Mouse (Mus musculus): Measurements from ENCODE around the gene Kif26b. TPM values are rescaled to one million over a fixed set of nuclear protein-coding genes. Genes with fewer than 3 reads are reported as not detected.

The Kif26b gene
- polyA plus RNA-seq, 1 experiment: 0.85 TPM

GRCm38 (mm10) chr1:178716411-178716810 is 187.5 kb downstream of the Kif26b start:
- no peak for DNase-seq (ENCODE audit: low read depth)

- DNase-seq (ENCODE audit: low read depth): no peak
Measured at GRCm38 (mm10) chr1:178720821-178721220, 191.9 kb downstream of the Kif26b start.

GRCm38 (mm10) chr1:178722793-178723192 is 193.9 kb downstream of the Kif26b start:
- DNase-seq (ENCODE audit: low read depth): no peak

GRCm38 (mm10) chr1:178725536-178725935 is 196.6 kb downstream of the Kif26b start:
- no peak for DNase-seq (ENCODE audit: low read depth)

- DNase-seq (ENCODE audit: low read depth): no peak
Measured at GRCm38 (mm10) chr1:178728256-178728655, 199.3 kb downstream of the Kif26b start.

- no peak for DNase-seq (ENCODE audit: low read depth)
Measured at GRCm38 (mm10) chr1:178730271-178730670, 201.3 kb downstream of the Kif26b start.

GRCm38 (mm10) chr1:178733035-178733434 is 204.1 kb downstream of the Kif26b start:
- DNase-seq (ENCODE audit: low read depth): no peak

- no peak for DNase-seq (ENCODE audit: low read depth)
Measured at GRCm38 (mm10) chr1:178734576-178734975, 205.7 kb downstream of the Kif26b start.

- DNase-seq (ENCODE audit: low read depth): no peak
Measured at GRCm38 (mm10) chr1:178736931-178737330, 208.0 kb downstream of the Kif26b start.

- DNase-seq (ENCODE audit: low read depth): no peak
Measured at GRCm38 (mm10) chr1:178743820-178744219, 214.9 kb downstream of the Kif26b start.

GRCm38 (mm10) chr1:178744526-178744925 is 215.6 kb downstream of the Kif26b start:
- DNase-seq (ENCODE audit: low read depth): no peak

GRCm38 (mm10) chr1:178744961-178745360 is 216.0 kb downstream of the Kif26b start:
- DNase-seq (ENCODE audit: low read depth): no peak

- no peak for DNase-seq (ENCODE audit: low read depth)
Measured at GRCm38 (mm10) chr1:178745471-178745870, 216.5 kb downstream of the Kif26b start.

GRCm38 (mm10) chr1:178747279-178748221 is 218.6 kb downstream of the Kif26b start:
- DNase-seq (ENCODE audit: low read depth): peak; percentile 63

GRCm38 (mm10) chr1:178748222-178748600 is 219.3 kb downstream of the Kif26b start:
- DNase-seq (ENCODE audit: low read depth): no peak

- no peak for DNase-seq (ENCODE audit: low read depth)
Measured at GRCm38 (mm10) chr1:178748617-178749016, 219.7 kb downstream of the Kif26b start.

GRCm38 (mm10) chr1:178749786-178750185 is 220.9 kb downstream of the Kif26b start:
- DNase-seq (ENCODE audit: low read depth): no peak

GRCm38 (mm10) chr1:178758441-178758840 is 229.5 kb downstream of the Kif26b start:
- no peak for DNase-seq (ENCODE audit: low read depth)

GRCm38 (mm10) chr1:178762125-178762741 is 233.3 kb downstream of the Kif26b start:
- no peak for DNase-seq (ENCODE audit: low read depth)

- DNase-seq (ENCODE audit: low read depth): no peak
Measured at GRCm38 (mm10) chr1:178764914-178765313, 236.0 kb downstream of the Kif26b start.

GRCm38 (mm10) chr1:178765650-178766049 is 236.7 kb downstream of the Kif26b start:
- DNase-seq (ENCODE audit: low read depth): no peak

GRCm38 (mm10) chr1:178768976-178769375 is 240.1 kb downstream of the Kif26b start:
- DNase-seq (ENCODE audit: low read depth): no peak

GRCm38 (mm10) chr1:178769988-178770387 is 241.1 kb downstream of the Kif26b start:
- DNase-seq (ENCODE audit: low read depth): no peak

Measured in gonadal fat pad, adult 2 months (tissue).